Mouse (Mus musculus) heart, adult 2 months (tissue): ENCODE measurements around the gene Klkb1.

Source experiments
- CTCF ChIP-seq: fragments of 200-600 bp; IDR thresholded peaks from 2 replicates; pipeline ENCODE4 v1.8.1; 2022; ENCODE audit warnings: antibody characterized with exemption, mild to moderate bottlenecking, moderate library complexity
- EP300 ChIP-seq: fragments of 200-500 bp; IDR thresholded peaks from 2 replicates; pipeline ENCODE4 v1.6.1; 2011; ENCODE audit warnings: low read depth, low read length, control low read depth; ENCODE audit not compliant: insufficient read depth
- POLR2A ChIP-seq: fragments of 200-500 bp; IDR thresholded peaks from 2 replicates; pipeline ENCODE4 v1.6.1; 2011; ENCODE audit warnings: mild to moderate bottlenecking, low read depth, low read length, control low read depth; ENCODE audit not compliant: insufficient read depth

- TF ChIP-seq CTCF (no peak), POLR2A (no peak), EP300 (no peak)
These were observed 36.2 kb downstream of the Klkb1 start for GRCm38 (mm10) chr8:45258421-45258820.
